Mouse (Mus musculus) granulocyte monocyte progenitor cell, adult 5-6 weeks (primary cell): Measurements from ENCODE around the gene Ppp4r4. TPM values are rescaled to one million over a fixed set of nuclear protein-coding genes. Genes with fewer than 3 reads are reported as not detected.
"Not testable (repeated sequence)": the region's sequence is repeated elsewhere in the genome, so short reads cannot be mapped to it uniquely, and the experiment has no call there.

Experiments
- ATAC-seq: replicated peaks from 2 replicates; pipeline ENCODE4 v1.8.0; 2016; ENCODE audit warnings: mild to moderate bottlenecking, moderate TSS enrichment, inconsistent platforms; ENCODE audit not compliant: poor library complexity, severe bottlenecking
- total RNA-seq, 2 experiments: library from RNA; stranded (forward) in 1 of 2; stranded (reverse) in 1 of 2; fragments of 200-712, 200-1000 nt in 1 of 2; fragments of >200 nt in 1 of 2; fragmentation: Nextera tagmentation in 1 of 2; gene quantifications; 2 replicates each; pipeline ENCODE4 v1.2.3; 2014 to 2017

Gene Ppp4r4
- total RNA-seq, 2 experiments from 2014 or later: 0.43 TPM; not detected in 1

DNA sequence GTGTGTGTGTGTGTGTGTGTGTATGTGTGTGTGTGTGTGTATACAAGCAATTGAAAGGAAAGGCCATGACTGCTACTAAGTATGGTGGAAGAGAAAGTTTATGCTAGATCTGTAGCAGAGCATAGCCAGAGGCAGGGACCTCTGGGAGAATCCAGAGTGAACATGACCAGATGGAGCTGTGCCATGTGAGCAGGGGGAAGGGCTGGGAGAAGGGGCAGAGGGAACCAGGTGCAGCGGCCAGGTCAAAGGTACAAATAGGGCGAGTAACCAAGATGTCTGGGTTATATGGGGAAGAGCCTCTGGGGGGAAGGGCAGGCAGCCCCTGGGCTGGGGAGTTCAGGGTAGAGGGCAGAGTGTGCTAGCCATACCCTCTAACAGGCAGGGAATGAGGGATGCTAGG is 1.5 kb upstream of the Ppp4r4 start:
- no peak for ATAC-seq

DNA sequence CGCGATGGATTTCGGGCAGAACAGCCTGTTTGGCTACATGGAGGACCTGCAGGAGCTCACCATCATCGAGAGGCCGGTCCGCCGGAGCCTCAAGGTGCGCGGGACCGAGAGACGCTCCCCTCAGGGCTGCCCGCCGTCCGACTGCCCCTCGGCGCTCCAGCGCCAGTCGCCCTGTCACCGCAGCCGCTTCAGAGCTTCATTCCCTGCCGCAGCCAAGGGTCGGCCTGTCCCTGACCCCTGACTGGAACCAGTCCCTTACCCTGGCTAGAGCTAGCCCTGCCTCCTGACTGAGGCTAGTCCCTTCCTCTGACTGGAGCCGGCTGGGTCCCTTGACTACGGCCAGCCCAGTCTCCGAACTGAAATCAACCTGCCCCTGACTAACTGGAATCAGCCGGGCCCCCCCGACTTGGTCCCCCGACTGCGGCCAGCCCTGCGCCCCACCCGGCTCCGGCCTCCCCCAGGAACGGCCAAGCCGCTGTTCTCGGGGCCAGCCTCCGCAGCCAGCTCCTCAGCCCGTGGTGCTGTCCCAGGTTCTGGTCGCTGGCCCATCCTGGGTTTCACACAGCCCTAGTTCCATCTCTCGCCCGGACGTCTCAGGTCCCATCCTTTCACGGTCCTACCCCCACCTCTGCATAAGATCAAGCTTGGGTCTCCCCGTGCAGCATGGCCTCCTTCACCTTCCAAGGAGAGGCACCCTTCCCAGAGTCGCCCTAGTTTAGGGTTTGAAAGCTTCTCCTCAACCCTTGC is 739 bp downstream of the Ppp4r4 start:
- peak; percentile 26 for ATAC-seq

DNA sequence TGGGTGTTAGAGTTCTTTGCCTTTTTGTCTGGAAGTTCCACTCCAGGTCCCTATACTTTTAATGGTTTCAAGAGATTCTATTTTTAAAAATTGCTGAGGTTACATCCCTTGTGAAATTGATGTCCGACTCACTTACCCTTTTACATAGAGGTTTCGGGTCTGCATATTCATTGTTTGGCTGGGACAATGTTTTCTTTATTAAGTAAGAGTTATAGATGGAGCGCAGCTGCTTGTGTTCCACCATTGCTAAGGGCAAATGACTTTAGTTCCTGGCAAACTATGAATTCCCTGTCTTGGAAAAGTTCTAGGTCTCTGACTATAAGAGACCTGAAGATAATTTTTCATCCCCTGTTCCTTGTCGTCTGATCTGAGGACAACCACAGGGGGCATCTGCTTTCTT is 8.3 kb downstream of the Ppp4r4 start:
- ATAC-seq: no peak

DNA sequence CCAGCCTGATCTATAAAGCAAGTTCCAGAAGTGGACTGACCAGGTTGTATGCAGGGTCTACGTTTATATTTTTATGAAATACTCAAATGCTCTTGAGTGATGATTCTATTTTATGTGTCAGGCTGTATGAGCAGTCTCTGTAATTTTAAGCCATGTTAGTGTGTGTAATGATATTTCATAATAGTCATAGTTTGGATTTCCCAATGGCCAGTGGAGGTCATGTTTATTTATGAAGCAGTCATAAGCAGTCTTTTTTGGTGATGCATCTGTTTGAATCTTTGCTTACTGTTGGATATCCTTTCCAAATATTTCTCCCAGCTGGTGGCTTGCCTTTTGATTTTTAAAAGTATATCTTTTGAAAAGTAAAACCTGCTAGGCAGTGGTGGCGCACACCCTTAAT is 11.3 kb downstream of the Ppp4r4 start:
- ATAC-seq: no peak

DNA sequence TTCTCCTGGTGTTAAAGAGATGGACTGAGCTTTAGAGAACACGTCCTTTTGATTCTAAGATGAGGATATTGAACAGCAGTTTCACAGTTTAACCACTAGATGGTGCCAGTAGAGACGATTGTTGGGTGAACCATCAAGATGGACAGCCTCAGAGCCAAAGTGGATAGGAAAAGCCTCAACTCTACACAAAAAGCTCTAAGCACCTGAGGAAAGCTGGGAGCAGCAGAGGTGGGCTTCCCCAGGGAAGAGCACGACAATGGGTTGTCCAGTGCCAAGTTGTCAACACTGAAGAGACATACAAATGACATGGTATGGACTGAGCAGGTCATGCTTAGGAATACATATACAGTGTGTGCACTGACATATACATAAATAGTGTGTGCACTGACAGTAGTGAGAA is 12.1 kb downstream of the Ppp4r4 start:
- ATAC-seq: peak; percentile 90

DNA sequence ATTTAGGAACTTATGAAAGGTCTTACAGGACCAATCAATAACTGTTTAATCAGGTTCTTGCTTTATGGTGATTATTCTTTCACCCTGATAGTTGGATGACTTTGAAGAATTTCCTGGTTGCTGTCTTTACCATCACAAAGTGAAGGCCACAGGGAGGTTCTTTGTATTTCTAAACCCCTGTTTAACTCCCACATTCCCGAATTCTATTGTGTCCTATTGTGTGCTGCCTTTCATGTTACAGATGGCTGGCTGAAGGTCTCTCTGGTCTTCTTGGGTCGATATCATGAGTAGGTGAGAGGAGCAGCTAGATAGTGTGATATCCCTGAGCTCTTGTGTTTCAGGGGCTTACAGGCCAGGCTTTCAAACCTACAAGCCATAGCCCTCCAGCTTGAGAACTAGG is 15.4 kb downstream of the Ppp4r4 start:
- no peak for ATAC-seq

DNA sequence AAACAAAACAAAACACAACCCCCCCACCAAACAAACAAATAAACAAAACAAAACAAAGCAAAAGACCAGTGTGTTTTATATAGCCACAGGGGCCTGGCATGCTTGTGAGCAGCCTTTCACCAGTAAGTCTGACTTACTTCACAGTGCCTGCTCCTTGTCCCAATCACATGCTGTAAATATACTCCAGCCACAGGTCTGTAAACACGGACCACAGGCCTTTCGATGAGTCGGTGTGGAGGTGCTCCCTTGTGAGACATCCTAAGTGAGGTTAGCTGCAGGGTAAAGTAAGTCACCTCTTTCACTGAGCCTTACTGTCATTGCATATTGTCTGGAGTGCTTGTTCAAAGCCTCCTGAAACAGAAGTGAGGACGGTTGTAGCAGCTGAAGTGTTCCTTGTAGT is 16.4 kb downstream of the Ppp4r4 start:
- ATAC-seq: no peak

DNA sequence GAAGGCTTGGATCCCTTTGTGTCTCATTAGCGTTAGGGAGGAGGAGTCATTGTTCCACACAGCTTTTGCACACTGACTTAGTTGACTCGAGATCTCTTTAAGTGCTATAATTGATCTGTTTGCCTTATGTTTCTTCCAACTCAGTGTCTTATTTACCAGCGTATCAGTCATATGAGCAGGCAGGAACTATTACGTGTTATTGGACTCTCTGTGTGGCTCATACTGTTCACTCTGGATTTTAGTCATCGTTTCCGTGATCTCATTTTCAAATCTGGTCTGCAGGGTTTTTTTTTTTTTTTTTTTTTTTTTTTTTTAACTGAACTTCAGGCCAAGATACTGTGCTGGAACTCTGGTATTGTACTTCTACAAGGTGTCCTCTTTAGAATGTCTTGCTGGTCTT is 18.0 kb downstream of the Ppp4r4 start:
- no peak for ATAC-seq

DNA sequence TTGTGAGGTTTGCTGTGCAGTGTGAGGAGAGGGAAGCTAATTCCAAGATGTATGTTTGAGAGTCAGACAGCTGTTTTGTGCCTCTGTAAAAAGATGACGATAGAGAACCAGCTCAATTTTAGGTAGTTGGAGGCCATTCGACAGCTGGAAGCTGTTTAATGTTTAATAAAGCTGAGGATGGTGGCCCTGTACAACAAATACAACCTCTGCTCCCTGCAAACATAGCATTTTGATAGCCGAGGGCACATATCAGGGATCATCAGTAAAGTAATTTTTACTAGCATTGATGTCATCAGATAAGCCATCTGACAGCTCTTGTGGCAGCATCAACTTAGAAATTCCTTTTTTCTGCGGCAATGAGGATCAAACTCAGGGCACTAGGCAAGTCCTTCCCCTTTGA is 19.3 kb downstream of the Ppp4r4 start:
- no peak for ATAC-seq

DNA sequence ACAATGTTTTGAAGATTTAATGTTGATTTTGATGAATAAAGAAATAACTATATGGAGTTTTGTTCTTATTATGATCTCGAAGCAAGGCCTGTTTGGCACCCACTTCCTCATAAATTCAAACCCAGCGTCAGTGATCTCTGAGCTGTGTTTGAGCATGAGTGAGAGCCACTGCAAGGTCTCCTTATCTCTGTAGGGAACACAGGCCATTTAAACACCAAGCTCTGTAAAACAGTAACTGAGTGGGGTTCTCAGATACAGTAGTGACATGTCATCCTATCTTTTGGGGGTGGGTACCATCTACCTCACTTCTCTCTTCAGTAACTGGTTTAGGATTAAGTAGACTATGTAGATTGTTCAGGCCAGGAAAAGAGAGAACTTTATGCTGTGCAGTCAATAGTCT is 20.4 kb downstream of the Ppp4r4 start:
- no peak for ATAC-seq

DNA sequence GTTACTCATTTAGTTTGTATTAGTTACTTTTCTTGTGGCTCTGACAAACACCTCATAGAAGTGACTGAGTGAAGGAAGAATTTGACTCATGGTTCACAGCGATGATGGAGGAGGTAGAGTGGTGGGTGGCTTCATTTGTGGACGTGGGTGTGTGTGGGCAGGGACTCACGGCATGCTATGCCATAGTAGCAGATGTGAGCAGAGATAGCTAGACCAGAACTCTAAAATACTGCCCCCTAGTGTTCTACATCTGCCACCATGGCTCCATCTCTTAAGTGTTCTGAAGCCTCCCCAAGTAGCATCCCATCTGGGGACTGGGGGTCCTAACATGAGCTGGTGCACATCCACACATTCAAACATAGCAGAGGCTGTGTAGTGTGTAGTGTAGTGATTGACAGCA is 21.4 kb downstream of the Ppp4r4 start:
- no peak for ATAC-seq

DNA sequence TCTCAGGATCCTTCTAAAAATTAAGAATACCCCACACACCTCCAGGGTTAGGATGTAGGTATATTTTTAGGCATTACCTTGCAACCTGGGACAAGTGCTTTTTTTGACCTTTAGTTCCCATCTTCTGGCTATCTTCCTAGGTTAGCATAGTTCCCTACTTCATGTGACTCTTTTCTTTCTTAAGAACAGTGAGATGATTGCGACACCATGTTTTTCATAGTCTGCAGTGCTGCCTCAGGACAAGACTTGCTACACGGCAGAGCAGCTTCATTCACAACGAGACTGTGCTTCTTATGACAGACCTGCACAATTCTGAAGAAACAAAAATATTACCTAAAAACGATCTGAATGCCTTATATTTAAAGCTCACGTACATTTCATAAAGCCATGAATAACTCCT is 24.8 kb downstream of the Ppp4r4 start:
- no peak for ATAC-seq

DNA sequence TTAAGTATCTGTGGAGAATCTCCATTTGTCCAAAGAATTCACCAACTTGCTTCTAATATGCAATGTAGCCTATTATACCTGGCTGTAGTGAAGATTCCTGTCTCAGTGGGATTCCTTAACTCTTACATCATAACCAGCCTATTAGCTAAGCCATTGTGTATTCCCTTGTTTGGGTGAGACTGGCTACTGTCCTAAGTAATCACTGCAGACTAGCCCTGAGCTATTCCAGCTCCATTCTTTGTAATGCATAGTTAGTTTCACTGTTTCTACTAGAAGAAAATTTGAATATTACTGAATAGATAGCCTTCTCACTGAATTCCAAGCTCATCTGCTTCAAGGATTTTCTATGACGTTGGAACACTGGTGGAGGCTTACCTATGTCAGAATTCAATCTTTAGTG is 32.6 kb downstream of the Ppp4r4 start:
- no peak for ATAC-seq

DNA sequence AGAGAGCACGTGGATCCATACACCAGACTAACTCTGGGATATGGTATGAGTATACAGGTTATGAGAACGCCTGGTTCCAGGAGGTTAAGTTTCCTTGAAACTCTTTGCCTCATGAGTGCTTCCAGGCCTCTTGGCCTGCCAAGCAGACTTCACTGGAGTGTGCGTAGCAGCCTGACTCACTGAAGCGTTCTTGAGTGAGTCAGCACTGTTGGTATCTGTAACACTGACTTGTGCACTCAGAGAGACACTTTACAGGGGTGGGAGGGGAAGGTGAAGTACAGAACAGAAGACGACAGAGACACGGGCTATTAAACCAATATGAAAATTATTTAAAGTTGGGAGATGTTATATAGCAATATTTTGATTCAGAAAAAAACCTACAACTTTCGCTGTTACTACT is 33.1 kb downstream of the Ppp4r4 start:
- no peak for ATAC-seq

DNA sequence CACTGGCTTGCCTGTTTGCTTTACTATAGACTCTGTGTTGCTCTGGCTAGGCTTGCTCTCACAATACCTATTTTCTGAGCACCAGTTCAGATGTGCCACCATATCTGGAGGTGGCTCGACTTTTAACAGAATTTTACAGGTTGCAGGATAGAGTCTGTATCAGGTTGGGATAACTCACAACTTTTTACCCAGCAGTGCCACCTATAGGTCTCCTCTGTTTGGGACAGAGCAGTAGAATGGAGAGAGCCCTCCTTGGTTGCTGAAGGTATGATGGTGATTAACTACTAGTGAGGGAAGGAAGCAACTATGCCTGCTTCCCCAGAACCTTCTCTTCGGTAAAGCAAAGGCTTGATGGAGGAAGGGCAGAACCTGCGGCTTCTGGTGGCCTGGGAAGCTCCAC is 35.0 kb downstream of the Ppp4r4 start:
- no peak for ATAC-seq

DNA sequence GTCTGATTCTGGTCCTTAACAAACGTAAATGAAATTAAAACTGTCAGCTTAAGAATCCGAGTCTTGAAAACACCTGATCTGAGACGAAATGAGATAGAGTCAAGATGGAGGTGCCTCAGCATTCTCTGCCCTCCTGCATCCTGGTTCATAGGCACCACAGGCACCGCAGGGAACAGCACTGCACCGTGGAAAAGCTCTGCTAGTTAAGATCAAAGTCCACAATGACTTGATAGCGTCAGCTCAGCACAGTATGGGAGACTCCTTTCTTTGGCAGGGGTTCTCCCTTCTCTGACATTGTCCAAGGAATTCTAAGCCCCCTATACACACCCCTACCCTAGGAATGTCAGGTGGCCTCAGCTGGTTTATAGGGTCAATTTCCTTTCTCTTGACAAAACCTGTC is 37.6 kb downstream of the Ppp4r4 start:
- no peak for ATAC-seq

DNA sequence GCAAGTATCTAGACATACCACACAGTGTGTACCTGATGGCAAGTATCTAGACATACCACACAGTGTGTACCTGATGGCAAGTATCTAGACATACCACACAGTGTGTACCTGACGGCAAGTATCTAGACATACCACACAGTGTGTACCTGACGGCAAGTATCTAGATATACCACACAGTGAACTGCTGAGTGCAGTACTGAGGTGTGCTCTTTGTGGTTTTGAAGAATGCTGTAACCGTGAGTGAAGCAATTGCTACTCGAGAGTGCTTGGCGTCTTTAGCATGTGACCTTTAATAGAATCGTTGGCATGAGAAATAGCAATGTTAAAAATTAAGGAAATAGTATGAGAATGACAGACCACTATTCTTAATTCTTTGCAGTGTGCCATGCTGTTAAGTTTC is 46.1 kb downstream of the Ppp4r4 start:
- ATAC-seq: not testable (repeated sequence)

DNA sequence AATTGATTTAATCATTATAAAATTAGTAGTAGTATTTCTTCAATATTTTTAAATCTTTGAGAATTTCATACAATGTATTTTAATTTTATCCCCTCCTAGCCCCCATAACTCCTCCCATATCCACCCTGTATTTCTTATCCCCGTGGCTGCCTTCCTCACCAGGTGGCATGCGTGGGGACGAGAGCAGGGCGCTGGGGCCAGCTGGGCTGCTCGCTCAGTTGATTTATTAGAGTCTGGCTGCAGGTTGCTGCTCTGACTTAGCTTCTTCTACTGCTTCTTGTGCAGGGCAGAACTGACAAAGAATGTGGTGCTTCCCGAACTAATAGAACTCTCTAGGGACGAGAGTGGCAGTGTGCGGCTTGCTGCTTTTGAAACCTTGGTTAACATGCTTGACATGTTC is 51.7 kb downstream of the Ppp4r4 start:
- ATAC-seq: no peak

DNA sequence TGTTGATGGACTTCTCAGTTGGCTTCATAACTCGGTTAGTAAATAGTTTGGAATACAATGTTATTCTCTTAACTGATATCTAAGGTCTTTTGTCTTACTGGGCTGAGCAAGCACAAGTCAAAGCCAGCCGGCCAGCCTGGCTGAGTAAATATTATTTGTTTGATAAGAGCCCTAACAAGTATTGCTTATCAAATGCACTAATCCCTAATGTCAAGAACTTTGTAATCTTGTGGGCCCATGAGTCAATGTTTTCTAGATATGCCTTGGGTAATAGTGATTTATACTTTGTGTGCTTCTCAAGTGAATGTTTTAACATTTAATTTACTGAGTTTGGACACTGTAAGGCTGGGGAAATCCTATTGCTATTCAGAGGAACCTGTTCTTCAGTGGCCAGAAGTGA is 66.3 kb downstream of the Ppp4r4 start:
- no peak for ATAC-seq

DNA sequence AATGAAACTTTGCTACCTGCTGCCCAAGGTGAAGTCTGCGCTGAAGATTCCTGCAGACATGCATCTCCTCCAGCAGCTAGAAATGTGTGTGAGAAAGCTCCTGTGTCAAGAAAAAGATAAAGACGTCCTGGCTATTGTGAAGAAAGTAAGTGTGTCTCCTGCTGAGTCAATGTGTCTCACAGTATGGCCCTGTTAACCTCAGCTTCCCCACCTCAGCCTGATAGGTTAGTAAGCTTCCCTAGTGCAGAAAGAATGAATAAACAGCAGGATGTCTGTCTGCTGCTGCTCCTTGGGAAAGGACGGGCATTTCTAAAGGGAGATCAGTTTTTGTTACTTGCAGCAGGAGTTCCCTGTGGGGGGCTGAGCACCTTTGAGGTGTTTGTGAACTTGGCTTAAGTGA is 68.3 kb downstream of the Ppp4r4 start:
- no peak for ATAC-seq

DNA sequence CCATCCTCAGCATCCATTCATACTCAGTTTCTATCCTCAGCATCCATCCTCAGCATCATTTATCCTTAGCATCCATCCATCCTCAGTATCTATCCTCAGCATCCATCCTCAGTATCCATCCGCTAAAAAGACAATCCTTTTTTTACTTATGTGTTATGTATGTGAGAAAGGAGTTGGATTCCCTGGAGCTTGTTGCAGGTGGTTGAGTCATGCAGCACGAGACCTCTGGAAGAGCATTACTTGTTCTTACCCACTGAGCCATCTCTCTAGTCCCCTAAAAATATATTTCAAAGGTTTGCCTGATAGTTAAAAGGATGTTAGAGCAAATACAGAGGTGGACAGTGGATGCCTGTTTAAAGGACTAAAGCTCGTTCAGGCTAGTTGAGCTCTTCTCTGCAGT is 69.8 kb downstream of the Ppp4r4 start:
- ATAC-seq: no peak

DNA sequence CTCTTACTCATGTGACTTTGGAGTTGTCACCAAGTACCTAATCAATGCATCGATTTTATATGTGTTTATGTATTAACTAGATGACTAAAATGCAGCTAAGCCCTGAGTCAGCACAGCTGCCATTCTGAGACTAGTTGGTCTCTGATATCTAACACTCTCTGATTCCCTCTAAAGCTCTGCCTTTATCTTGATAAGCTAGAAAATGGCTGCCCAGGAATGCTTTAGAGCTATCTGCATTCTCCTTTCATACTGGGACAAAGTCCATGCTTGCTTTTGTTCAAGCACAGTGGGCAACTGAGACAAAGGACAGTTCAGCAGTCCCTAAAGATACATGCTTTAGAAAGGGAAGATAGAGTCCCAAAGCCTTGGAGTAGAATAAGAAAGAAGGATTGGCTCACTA is 83.1 kb downstream of the Ppp4r4 start:
- ATAC-seq: no peak

DNA sequence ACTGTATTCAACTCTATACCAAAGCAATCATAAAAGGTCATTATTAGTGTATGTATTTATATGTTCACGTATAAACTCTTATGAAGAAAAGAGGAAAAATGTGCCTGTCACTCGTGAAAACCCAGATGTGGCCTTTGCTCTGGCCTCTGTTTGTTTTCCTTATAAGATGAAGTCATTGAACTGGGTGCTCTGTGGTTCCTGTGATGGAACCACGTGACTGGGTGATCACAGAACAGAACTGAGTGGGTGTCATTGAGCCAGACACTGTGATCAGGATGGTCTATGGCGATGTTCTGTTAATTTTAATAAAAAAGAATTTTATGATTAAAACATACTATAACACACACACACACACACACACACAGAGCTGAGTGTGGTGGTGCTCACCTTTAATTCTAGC is 83.7 kb downstream of the Ppp4r4 start:
- ATAC-seq: no peak
